Mouse (Mus musculus) thymus, adult 2 months (tissue): ENCODE measurements at regions not wholly inside any gene's neighbourhood (a gene's known extent, or its start where the extent isn't known, plus 50 kb on each side); places are given as distances from the start of the nearest gene placed in this dataset.

ENCODE experiments used
- DNase-seq: peaks from one replicate; pipeline ENCODE4 v3.0.0; 2021
- H3K27ac ChIP-seq: fragments of 200-500 bp; 2 replicates; pipeline ENCODE4 v1.5.1; 2012; ENCODE audit warnings: low read length, control low read depth; ENCODE audit not compliant: control insufficient read depth, insufficient read depth
- H3K27me3 ChIP-seq: fragments of 200-500 bp; 2 replicates; pipeline ENCODE4 v1.6.1; 2012; ENCODE audit warnings: mild to moderate bottlenecking, low read length, moderate library complexity, mixed read lengths; ENCODE audit not compliant: control insufficient read depth, insufficient read depth
- H3K36me3 ChIP-seq: fragments of 200-500 bp; 2 replicates; pipeline ENCODE4 v1.6.1; 2012; ENCODE audit warnings: mild to moderate bottlenecking, low read length, moderate library complexity; ENCODE audit not compliant: control insufficient read depth, insufficient read depth
- H3K4me1 ChIP-seq: fragments of 200-500 bp; replicated peaks from 2 replicates; pipeline ENCODE4 v1.6.1; 2012; ENCODE audit warnings: low read length; ENCODE audit not compliant: control insufficient read depth, insufficient read depth
- H3K4me3 ChIP-seq: fragments of 200-500 bp; 2 replicates; pipeline ENCODE4 v1.5.1; 2012; ENCODE audit warnings: mild to moderate bottlenecking, low read length, control low read depth, moderate library complexity; ENCODE audit not compliant: control insufficient read depth, insufficient read depth
- CTCF ChIP-seq: fragments of 200-500 bp; IDR thresholded peaks from 2 replicates; pipeline ENCODE4 v1.5.1; 2012; ENCODE audit warnings: mild to moderate bottlenecking, control low read depth, low read length, moderate library complexity, borderline replicate concordance; ENCODE audit not compliant: control insufficient read depth, poor library complexity, insufficient read depth; ENCODE audit errors: extremely low read depth
- POLR2A ChIP-seq: fragments of 200-500 bp; IDR thresholded peaks from 2 replicates; pipeline ENCODE4 v1.6.1; 2012; ENCODE audit warnings: mild to moderate bottlenecking, low read length, control low read depth, moderate library complexity; ENCODE audit not compliant: control insufficient read depth, poor library complexity, insufficient read depth; ENCODE audit errors: extremely low read depth
- WGBS: fragments of 180-500 bp; shearing (Covaris S2); methylation state at CpG from one replicate; pipeline ENCODE4 v1.1.7; 2018; 5-methylcytosine and 5-hydroxymethylcytosine counted together

DNA sequence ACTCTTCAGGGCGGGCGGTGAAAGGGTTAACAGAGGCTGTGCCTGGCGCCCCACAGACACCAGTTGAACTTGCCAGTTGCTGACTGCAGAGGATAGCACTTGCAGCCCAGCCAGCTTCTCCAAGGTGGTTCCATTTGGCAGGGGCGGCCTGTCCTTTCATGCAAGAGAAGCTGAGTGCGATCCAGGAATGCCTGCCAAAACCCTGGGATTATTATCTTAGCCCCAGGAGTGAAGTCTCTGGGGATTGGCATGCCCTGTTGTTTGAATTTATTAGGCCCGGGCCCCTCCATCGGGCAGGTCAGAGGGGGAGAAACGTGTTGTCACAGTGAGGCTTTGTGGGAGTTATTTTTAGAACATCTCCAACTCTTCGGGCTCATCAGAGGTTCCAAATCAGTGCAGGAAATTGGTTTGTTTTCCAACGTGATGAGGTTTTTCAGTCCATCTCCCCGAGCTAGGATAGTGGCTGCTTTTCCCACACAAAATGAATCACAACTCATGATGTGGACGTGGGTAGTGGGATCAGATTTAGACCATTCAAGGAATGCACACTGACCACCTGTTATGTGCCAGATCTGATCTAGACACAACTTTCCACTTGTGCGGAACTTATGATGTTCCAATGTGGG is 219.4 kb upstream of the Rpl38 start:
- no peak for DNase-seq
- WGBS: 77% methylated on average over 13 of the region's 13 CpGs
- Histone ChIP-seq H3K4me3 (no peak overlapping the region), H3K27ac (no peak overlapping the region), H3K4me1 (no peaks in the 10 kb centered on the region), H3K36me3 (no peaks in the 10 kb centered on the region), H3K27me3 (no peaks in the 10 kb centered on the region)
- TF ChIP-seq POLR2A: no peak
- no peak for TF ChIP-seq CTCF

GRCm38 (mm10) chr11:114447461-114447847 is 220.9 kb upstream of the Rpl38 start:
- 92% methylated on average over 5 of the region's 5 CpGs for WGBS
- no peaks in the 10 kb centered on the region for H3K27me3 ChIP-seq
- TF ChIP-seq POLR2A (no peak), CTCF (no peak)
- no peaks in the 10 kb centered on the region for H3K4me1 ChIP-seq
- no peak overlapping the region for H3K27ac ChIP-seq
- H3K4me3 ChIP-seq: no peak overlapping the region
- H3K36me3 ChIP-seq: no peaks in the 10 kb centered on the region
- DNase-seq: no peak

GRCm38 (mm10) chr11:114446617-114447460 is 221.5 kb upstream of the Rpl38 start:
- Histone ChIP-seq H3K27ac (no peak overlapping the region), H3K4me3 (peak overlapping the region; percentile 64), H3K4me1 (no peaks in the 10 kb centered on the region), H3K27me3 (no peaks in the 10 kb centered on the region), H3K36me3 (no peaks in the 10 kb centered on the region)
- WGBS: 12% methylated on average over 23 of the region's 23 CpGs
- peak; percentile 35 for DNase-seq
- TF ChIP-seq CTCF (no peak), POLR2A (no peak)

DNA sequence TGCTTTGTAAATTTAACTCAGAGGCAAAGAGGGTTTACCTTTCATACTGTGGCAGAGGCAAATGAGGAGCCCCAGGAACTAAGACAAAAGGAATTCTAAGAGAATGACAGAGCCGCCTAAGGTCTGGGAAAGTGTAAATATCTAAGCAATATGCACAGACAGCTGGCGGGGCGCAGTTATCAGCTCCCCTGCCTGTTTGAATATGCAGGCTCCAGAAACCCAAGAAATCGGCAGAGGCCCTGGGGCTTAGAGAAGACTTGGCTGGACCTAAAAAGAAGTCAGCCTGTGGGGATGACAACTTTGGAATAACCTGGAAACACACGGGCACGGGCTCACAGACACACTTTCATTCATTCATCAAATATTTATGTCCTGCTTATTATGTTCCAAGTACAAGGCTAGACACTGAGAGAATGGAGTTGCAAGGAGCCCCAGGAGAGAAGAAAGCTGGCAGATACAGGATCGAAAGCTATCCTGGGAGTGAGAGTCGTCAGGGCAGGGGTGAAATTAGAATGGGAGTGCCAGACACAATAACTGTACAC is 222.2 kb upstream of the Rpl38 start:
- Histone ChIP-seq H3K4me1 (no peaks in the 10 kb centered on the region), H3K36me3 (no peaks in the 10 kb centered on the region), H3K27ac (no peak overlapping the region), H3K27me3 (no peaks in the 10 kb centered on the region), H3K4me3 (no peak overlapping the region)
- DNase-seq: no peak
- 76% methylated on average over 8 of the region's 8 CpGs for WGBS
- TF ChIP-seq CTCF: no peak
- TF ChIP-seq POLR2A: no peak

GRCm38 (mm10) chr11:114444211-114444610 is 224.1 kb upstream of the Rpl38 start:
- no peaks in the 10 kb centered on the region for H3K27me3 ChIP-seq
- no peak overlapping the region for H3K4me3 ChIP-seq
- no peak for DNase-seq
- no peak overlapping the region for H3K27ac ChIP-seq
- TF ChIP-seq CTCF: no peak
- no peak for TF ChIP-seq POLR2A
- WGBS: 87% methylated on average over 8 of the region's 8 CpGs
- no peaks in the 10 kb centered on the region for H3K4me1 ChIP-seq
- H3K36me3 ChIP-seq: no peaks in the 10 kb centered on the region

DNA sequence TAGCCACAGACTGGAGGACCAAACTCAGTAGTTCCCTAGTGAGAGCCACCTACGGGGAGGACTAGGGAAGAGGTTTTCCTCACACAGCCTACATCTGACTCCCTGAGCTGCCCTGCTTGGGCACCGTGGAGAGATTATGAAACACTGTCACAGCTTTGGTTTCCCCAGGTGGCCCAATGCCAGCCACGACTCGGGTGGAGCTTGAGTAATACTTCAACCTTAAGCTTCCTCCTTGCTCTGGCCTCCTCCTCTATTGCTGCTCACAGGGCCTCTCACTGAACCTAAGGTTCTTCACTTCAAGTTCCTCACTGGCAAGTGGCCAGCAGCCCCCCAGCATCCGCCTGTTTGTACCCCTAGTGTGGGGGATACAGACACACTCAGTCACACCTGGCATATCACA is 224.9 kb upstream of the Rpl38 start:
- WGBS: 25% methylated on average over 5 of the region's 5 CpGs
- DNase-seq: no peak
- H3K4me1 ChIP-seq: no peaks in the 10 kb centered on the region
- TF ChIP-seq CTCF (no peak), POLR2A (no peak)
- H3K27me3 ChIP-seq: no peaks in the 10 kb centered on the region
- H3K4me3 ChIP-seq: no peak overlapping the region
- no peaks in the 10 kb centered on the region for H3K36me3 ChIP-seq
- H3K27ac ChIP-seq: no peak overlapping the region
